Mouse (Mus musculus) forebrain, embryonic 12.5 days (tissue): ENCODE results near the gene Pnliprp1. TPM values are rescaled to one million over a fixed set of nuclear protein-coding genes. Genes with fewer than 3 reads are reported as not detected.

ENCODE experiments used
- ATAC-seq: fragments of 200-750 bp; cut with Nextera tagmentation; 2 replicates; pipeline ENCODE4 v1.8.0; 2017; ENCODE audit warnings: moderate TSS enrichment; ENCODE audit not compliant: low FRiP score
- H3K27ac ChIP-seq: fragments of 300-500 bp; sonication (generic); 2 replicates; pipeline ENCODE4 v1.5.1; 2016; ENCODE audit warnings: mild to moderate bottlenecking
- H3K27me3 ChIP-seq: fragments of 300-500 bp; sonication (generic); 2 replicates; pipeline ENCODE4 v1.6.1; 2016; ENCODE audit warnings: mild to moderate bottlenecking
- H3K36me3 ChIP-seq: fragments of 300-500 bp; sonication (generic); replicated peaks from 2 replicates; pipeline ENCODE4 v1.6.1; 2016; ENCODE audit warnings: mild to moderate bottlenecking
- H3K4me1 ChIP-seq: fragments of 300-500 bp; sonication (generic); 2 replicates; pipeline ENCODE4 v1.6.1; 2016
- H3K4me2 ChIP-seq: fragments of 300-500 bp; sonication (generic); 2 replicates; pipeline ENCODE4 v1.6.1; 2016; ENCODE audit warnings: mild to moderate bottlenecking, moderate library complexity
- H3K4me3 ChIP-seq: fragments of 300-500 bp; sonication (generic); replicated peaks from 2 replicates; pipeline ENCODE4 v1.5.1; 2016; ENCODE audit warnings: mild to moderate bottlenecking
- H3K9ac ChIP-seq: fragments of 300-500 bp; sonication (generic); 2 replicates; pipeline ENCODE4 v1.6.1; 2016; ENCODE audit warnings: mild to moderate bottlenecking
- H3K9me3 ChIP-seq: fragments of 300-500 bp; sonication (generic); 2 replicates; pipeline ENCODE4 v1.6.1; 2016
- WGBS: fragments of 180-500 bp; shearing (Covaris S2); methylation state at CpG from one replicate; pipeline ENCODE4 v1.1.7; 2016; 5-methylcytosine and 5-hydroxymethylcytosine counted together
- polyA plus RNA-seq: library from polyadenylated mRNA; unstranded; fragments of >200 nt; fragmentation: Nextera tagmentation; extraction: Ambion mirVana; gene quantifications from 2 replicates; pipeline ENCODE4 v1.2.1, GENCODE M21; 2016

Gene Pnliprp1
- polyA plus RNA-seq, 1 experiment from 2014 or later: not detected

DNA sequence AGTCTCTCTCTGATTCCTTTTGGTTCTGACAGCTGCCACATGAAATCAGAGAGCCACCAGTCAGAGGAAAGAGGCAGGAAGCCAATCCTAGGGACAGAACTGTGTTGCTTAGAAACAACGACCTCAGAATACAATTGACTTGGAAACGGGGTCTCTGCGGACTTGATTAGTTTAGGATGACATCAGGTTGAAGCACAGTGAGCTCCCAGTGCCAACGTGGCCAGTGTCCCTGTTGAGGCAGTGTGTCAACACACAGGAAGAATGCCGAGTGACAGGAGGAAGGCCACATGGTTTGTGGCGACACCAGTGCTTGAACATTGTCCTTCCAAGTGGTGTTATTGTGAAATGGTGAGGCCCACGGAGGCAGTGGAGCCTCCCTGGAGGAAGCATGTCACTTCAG is 55.3 kb downstream of the Pnliprp1 start:
- H3K4me1 ChIP-seq: peaks cover 10% of the 10 kb centered on the region; the same call in 1 of the 2 replicates
- no peaks in the 10 kb centered on the region for H3K9me3 ChIP-seq
- H3K27ac ChIP-seq: no peak overlapping the region
- H3K27me3 ChIP-seq: no peaks in the 10 kb centered on the region
- H3K9ac ChIP-seq: no peak overlapping the region
- H3K4me3 ChIP-seq: no peak overlapping the region
- no peak for ATAC-seq
- WGBS: 36% methylated on average over 7 of the region's 7 CpGs
- no peak overlapping the region for H3K4me2 ChIP-seq
- no peaks in the 10 kb centered on the region for H3K36me3 ChIP-seq

DNA sequence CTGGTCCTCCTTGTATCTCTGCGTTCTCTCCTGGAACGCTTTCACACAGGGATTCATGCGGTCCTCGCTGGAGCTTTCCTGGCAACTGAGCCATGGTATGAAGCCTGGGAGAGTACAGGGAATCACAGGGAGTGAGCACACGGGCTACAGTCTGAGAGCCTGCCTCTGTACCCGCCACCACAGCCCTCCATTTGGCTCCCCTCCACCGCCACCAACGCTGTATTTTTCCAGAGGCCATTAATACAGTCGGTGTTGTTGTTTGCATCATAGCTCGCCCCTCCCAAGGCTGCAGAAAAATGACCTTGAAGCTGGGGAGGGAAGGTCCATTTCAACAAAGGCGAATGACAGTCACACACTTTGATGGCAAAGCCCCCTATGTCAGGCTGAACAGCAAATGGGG is 60.5 kb downstream of the Pnliprp1 start:
- Histone ChIP-seq H3K4me3 (no peak overlapping the region), H3K27ac (peak overlapping the region; percentile 46; the same call in 1 of the 2 replicates)

More for the DNA sequence above, 60.5 kb downstream of the Pnliprp1 start:
- peak; percentile 36; the same call in 1 of the 2 replicates for ATAC-seq
- Histone ChIP-seq H3K36me3 (no peaks in the 10 kb centered on the region), H3K9ac (no peak overlapping the region), H3K27me3 (no peaks in the 10 kb centered on the region), H3K4me1 (no peaks in the 10 kb centered on the region), H3K9me3 (no peaks in the 10 kb centered on the region), H3K4me2 (no peak overlapping the region)
- WGBS: 80% methylated on average over 11 of the region's 11 CpGs

Other genes starting within 250 kb of the Pnliprp1 start
- gene Ccdc172, start 216.9 kb upstream of the Pnliprp1 start, polyA plus RNA-seq: not detected in 2 replicates
- gene Pnlip, start 76.4 kb upstream of the Pnliprp1 start, polyA plus RNA-seq: not detected in 2 replicates
- not detected in 2 replicates for gene Pnliprp2, start 30.8 kb downstream of the Pnliprp1 start, polyA plus RNA-seq
- gene 1700019N19Rik, start 65.6 kb downstream of the Pnliprp1 start, polyA plus RNA-seq: not detected in 2 replicates
- 0.79 and 1.6 TPM in 2 replicates for gene Eno4, start 214.5 kb downstream of the Pnliprp1 start, polyA plus RNA-seq
- gene Hspa12a, start 214.8 kb downstream of the Pnliprp1 start, polyA plus RNA-seq: 17.0 and 18.1 TPM in 2 replicates